Mouse (Mus musculus): ENCODE data around the gene Ager.

DNA sequence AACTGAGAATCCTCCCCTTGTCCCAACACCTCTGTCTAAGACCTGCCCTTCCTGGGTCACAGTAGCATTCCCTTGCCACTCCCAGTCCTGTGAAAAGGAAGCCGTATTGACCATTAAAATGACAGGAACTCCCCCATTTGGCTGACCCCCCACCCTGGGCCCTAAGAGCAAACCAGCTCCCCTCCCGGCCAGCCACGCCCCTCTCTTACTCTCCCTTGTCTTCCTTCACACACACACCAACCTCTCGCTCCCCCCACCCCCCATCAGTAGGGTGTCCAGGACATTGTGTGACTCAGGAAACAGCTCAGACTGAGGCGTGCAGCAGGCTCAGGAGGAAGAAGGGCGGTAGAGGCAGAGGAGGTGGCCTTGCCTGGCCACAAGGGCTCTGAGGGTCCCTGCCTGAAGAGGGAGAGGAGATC lies 33.6 kb upstream of the Ager start, which contains the start of gene Notch4:
- TF ChIP-seq CTCF (IDR thresholded peaks at IDR 0.05; ENCODE audit: extremely low read depth, insufficient read depth, insufficient read length, insufficient replicate concordance) (no peak), POLR2A (IDR thresholded peaks at IDR 0.05; ENCODE audit: low read depth, low read length) (no peak)
